Comparison of ENCODE assay signal across 18 mouse cellular contexts in genomic region chr11:19546226-19546625, GRCm38 (mm10).
"Had no signal": no experiment of that assay in that cellular context is flagged by ENCODE, and none has a peak within 500 bp of the region (broad histone marks: within the 10 kb centered on the region; RNA-seq: fewer than 3 reads in every experiment).

No protein-coding gene starts in this region.

- H3K27me3 ChIP-seq: limb, embryonic 13.5 days; liver, embryonic 13.5 days; megakaryocyte, embryonic 14.5 days; neural tube, embryonic 12.5 days had no signal

- H3K4me1 ChIP-seq: liver, embryonic 13.5 days; megakaryocyte, embryonic 14.5 days; neural tube, embryonic 12.5 days had no signal

- H3K36me3 ChIP-seq: limb, embryonic 13.5 days; liver, embryonic 13.5 days; neural tube, embryonic 12.5 days had no signal

- H3K9ac ChIP-seq: limb, embryonic 13.5 days; liver, embryonic 13.5 days; lung, embryonic 14.5 days; neural tube, embryonic 12.5 days had no signal

- H3K9me3 ChIP-seq: limb, embryonic 13.5 days; liver, embryonic 13.5 days; neural tube, embryonic 12.5 days had no signal

- H3K4me3 ChIP-seq: left cerebral cortex, adult 2 months; limb, embryonic 13.5 days; liver, embryonic 13.5 days; neural tube, embryonic 12.5 days had no signal

- H3K4me2 ChIP-seq: limb, embryonic 13.5 days; liver, embryonic 13.5 days; lung, embryonic 14.5 days; midbrain, embryonic 11.5 days; neural tube, embryonic 12.5 days had no signal

- ATAC-seq: intestine, embryonic 16.5 days had no signal

- H3K27ac ChIP-seq: left cerebral cortex, adult 2 months; limb, embryonic 13.5 days; liver, embryonic 13.5 days; neural tube, embryonic 12.5 days had no signal

- DNase-seq: kidney, adult 18-20 months; kidney, adult 9 months; kidney, postnatal 14 days; kidney, postnatal 4 days; layer of hippocampus, adult 9-11 months; liver, embryonic 13.5 days; lung, embryonic 14.5 days; lung, postnatal 10 days; lung, postnatal 36 days; midbrain, embryonic 14.5 days; thymus, adult 2 months; thymus, postnatal 14 days had no signal
